Mouse (Mus musculus): ENCODE results near the gene Mat2b. TPM values are rescaled to one million over a fixed set of nuclear protein-coding genes. Genes with fewer than 3 reads are reported as not detected.

Gene Mat2b
- polyA plus RNA-seq, 1 experiment from 2014 or later, result 94.2 TPM

DNA sequence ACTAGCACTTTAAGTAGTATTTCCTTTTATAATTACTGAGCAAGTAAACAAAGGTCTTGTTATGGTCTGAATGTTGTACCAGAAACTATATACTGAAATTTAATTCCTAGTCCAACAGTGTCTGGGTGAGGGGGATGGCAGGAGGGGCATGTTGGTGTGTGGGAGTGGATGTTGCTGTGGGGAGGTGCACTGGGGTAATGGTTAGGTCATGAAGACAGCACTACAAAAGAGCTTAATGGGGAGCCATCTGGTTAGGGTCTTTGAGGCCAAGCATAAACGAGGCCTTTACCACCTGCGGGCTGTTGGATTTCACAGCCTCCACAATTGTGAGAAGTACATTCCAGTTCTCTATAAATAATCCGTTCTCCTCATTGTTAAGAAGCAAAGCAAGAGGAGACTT lies 11.7 kb downstream of the Mat2b start:
- no peak overlapping the region for H3K4me2 ChIP-seq
- no peak overlapping the region for H3K9ac ChIP-seq (ENCODE audit: low read depth, low read length)
- no peak overlapping the region for H3K4me3 ChIP-seq (ENCODE audit: low read depth, low read length)
- no peak overlapping the region for H3K27ac ChIP-seq (ENCODE audit: low read depth, low read length)
- H3K27me3 ChIP-seq (replicated peaks; ENCODE audit: control insufficient read depth, insufficient read depth, low read length), result no peaks in the 10 kb centered on the region
- no peaks in the 10 kb centered on the region for H3K9me3 ChIP-seq (ENCODE audit: control insufficient read depth, low read length)
- H3K36me3 ChIP-seq (ENCODE audit: control insufficient read depth, insufficient read depth, low read length), result peaks cover 37% of the 10 kb centered on the region
- H3K4me1 ChIP-seq (replicated peaks; ENCODE audit: control insufficient read depth, insufficient read depth, low read length), result no peaks in the 10 kb centered on the region
- WGBS, result 83% methylated on average over 3 of the region's 3 CpGs
- ATAC-seq (replicated peaks; ENCODE audit: low FRiP score) (no peak), DNase-seq (ENCODE audit: low spot score) (no peak)

DNA sequence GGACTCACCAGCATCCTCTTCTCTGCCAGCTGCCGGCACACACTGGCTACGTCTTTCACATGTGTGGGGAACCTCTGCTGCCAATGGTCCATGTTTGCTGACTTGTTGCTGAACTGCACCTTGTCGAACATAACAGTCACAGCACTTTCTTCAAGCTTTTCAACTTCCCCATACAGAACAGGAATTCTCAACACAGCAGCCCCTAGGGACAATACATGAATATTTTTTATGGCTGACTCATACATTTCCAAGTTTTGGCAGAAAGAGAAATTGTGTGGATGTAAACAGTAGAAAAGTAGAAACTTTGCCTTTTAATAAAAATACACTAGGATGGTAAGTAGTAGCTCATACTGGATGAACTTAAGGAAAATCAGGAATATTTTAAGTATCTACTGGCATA lies 12.5 kb downstream of the Mat2b start:
- ATAC-seq (replicated peaks; ENCODE audit: low FRiP score) (no peak), DNase-seq (ENCODE audit: low spot score) (no peak)
- WGBS, result 89% methylated on average over 3 of the region's 3 CpGs
- H3K36me3 ChIP-seq (ENCODE audit: control insufficient read depth, insufficient read depth, low read length), result peaks cover 45% of the 10 kb centered on the region
- no peak overlapping the region for H3K9ac ChIP-seq (ENCODE audit: low read depth, low read length)
- H3K27me3 ChIP-seq (replicated peaks; ENCODE audit: control insufficient read depth, insufficient read depth, low read length), result no peaks in the 10 kb centered on the region
- no peak overlapping the region for H3K4me3 ChIP-seq (ENCODE audit: low read depth, low read length)
- no peak overlapping the region for H3K4me2 ChIP-seq
- no peaks in the 10 kb centered on the region for H3K9me3 ChIP-seq (ENCODE audit: control insufficient read depth, low read length)
- H3K27ac ChIP-seq (ENCODE audit: low read depth, low read length), result no peak overlapping the region
- no peaks in the 10 kb centered on the region for H3K4me1 ChIP-seq (replicated peaks; ENCODE audit: control insufficient read depth, insufficient read depth, low read length)

DNA sequence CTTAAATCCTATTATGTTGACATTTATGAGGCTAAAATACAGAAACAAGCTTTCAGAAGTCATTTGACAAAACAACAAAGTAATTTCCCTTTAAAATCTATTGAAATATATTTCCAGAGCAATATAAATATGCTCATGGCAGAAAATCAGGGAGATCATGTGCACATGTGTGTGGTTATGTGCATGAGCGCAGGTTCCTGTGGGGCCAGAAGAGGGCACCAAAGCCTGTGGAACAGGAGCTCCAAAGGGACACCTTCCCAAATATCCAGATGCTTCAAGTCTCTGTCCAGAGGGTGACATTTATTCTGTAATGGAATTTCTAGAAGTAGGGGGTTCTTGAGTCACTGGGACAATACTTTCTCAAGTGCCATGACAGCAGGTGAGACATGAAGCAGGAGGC lies 17.8 kb downstream of the Mat2b start:
- Histone ChIP-seq H3K36me3 (ENCODE audit: control insufficient read depth, insufficient read depth, low read length) (peaks cover 33% of the 10 kb centered on the region), H3K27me3 (replicated peaks; ENCODE audit: control insufficient read depth, insufficient read depth, low read length) (no peaks in the 10 kb centered on the region), H3K9me3 (ENCODE audit: control insufficient read depth, low read length) (no peaks in the 10 kb centered on the region), H3K4me3 (ENCODE audit: low read depth, low read length) (no peak overlapping the region), H3K27ac (ENCODE audit: low read depth, low read length) (no peak overlapping the region), H3K4me1 (replicated peaks; ENCODE audit: control insufficient read depth, insufficient read depth, low read length) (no peaks in the 10 kb centered on the region), H3K9ac (ENCODE audit: low read depth, low read length) (no peak overlapping the region), H3K4me2 (no peak overlapping the region)
- ATAC-seq (replicated peaks; ENCODE audit: low FRiP score) (0 out of 2 replicates have a peak, but pooled peaks have one; percentile 36), DNase-seq (ENCODE audit: low spot score) (no peak)
- WGBS, result 94% methylated on average over 1 of the region's 1 CpGs

DNA sequence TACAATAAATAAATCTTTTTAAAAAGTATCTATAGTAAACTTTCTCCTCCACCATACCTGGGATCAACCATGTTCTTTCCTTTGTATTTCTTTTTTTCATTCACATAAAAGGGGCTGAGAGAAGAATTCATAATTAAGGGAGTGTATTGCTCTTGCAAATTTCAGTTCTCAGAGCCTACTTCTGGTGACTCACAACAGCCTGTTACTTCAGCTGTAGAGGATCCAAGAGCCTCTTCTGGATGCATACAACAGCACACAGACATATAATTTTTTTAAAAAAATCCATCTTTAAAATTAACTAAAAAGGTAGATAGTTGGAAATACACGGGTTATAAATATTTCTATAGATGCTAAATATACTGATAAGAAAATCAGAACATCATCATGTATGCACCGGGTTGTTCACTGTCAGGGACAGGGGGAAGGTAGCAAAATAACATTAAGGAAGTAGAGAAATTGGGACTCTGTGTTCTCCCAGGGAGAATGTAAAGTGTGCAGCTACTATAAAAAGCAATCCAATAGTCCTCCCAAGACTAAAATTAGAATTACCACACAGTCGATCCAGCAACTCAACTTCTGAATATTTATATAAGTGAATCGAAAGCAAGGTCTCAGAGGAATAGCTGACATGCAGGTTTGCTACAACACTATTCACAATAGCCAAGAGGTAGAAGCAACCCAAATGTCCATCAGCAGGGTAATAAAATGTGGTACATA lies 19.8 kb downstream of the Mat2b start:
- no peak overlapping the region for H3K4me2 ChIP-seq
- H3K36me3 ChIP-seq (ENCODE audit: control insufficient read depth, insufficient read depth, low read length), result peaks cover 26% of the 10 kb centered on the region
- ATAC-seq (replicated peaks; ENCODE audit: low FRiP score) (no peak), DNase-seq (ENCODE audit: low spot score) (no peak)
- no peak overlapping the region for H3K27ac ChIP-seq (ENCODE audit: low read depth, low read length)
- 71% methylated on average over 4 of the region's 4 CpGs for WGBS
- no peak overlapping the region for H3K4me3 ChIP-seq (ENCODE audit: low read depth, low read length)
- H3K4me1 ChIP-seq (replicated peaks; ENCODE audit: control insufficient read depth, insufficient read depth, low read length), result no peaks in the 10 kb centered on the region
- no peaks in the 10 kb centered on the region for H3K27me3 ChIP-seq (replicated peaks; ENCODE audit: control insufficient read depth, insufficient read depth, low read length)
- no peaks in the 10 kb centered on the region for H3K9me3 ChIP-seq (ENCODE audit: control insufficient read depth, low read length)
- H3K9ac ChIP-seq (ENCODE audit: low read depth, low read length), result no peak overlapping the region

DNA sequence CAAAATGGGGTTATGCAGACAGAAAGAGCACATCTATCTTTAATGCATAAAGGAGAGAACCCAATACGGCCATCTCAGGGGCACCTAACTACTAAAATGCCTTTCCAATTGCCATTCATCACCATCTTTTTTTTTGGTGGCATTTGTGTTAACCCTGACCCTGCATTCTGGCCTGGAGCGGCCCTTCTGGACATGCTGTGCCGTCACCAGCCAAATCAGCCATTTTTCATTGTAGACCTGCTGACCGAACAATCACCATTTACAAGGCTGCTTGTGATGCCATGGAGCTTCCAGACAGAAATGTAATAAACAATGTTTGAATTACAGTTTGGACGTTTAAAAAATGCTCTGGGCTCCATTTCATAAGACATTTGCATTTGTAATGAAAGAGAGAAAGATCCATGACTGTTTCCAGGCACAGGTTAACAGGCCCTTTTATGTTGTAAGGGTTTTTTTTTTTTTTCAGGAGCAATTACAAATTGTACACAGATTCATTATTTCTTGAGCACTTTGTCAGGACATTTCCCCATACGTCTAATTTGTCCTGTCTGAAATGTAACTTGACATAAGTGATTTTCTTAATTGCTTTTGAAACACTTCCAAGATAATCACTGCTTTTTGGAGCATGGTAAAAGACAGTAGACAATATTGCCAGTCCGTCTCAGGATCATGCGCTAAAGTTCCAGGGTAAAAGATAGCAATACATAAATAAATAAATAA lies 45.1 kb downstream of the Mat2b start:
- Histone ChIP-seq H3K36me3 (ENCODE audit: control insufficient read depth, insufficient read depth, low read length) (no peaks in the 10 kb centered on the region), H3K9ac (ENCODE audit: low read depth, low read length) (no peak overlapping the region), H3K4me1 (replicated peaks; ENCODE audit: control insufficient read depth, insufficient read depth, low read length) (no peaks in the 10 kb centered on the region), H3K4me2 (no peak overlapping the region), H3K27me3 (replicated peaks; ENCODE audit: control insufficient read depth, insufficient read depth, low read length) (no peaks in the 10 kb centered on the region), H3K27ac (ENCODE audit: low read depth, low read length) (no peak overlapping the region), H3K4me3 (ENCODE audit: low read depth, low read length) (no peak overlapping the region), H3K9me3 (ENCODE audit: control insufficient read depth, low read length) (0 out of 2 replicates have a peak, but pooled peaks cover 3% of the 10 kb centered on the region)
- WGBS, result 81% methylated on average over 8 of the region's 8 CpGs
- DNase-seq (ENCODE audit: low spot score) (no peak), ATAC-seq (replicated peaks; ENCODE audit: low FRiP score) (no peak)

DNA sequence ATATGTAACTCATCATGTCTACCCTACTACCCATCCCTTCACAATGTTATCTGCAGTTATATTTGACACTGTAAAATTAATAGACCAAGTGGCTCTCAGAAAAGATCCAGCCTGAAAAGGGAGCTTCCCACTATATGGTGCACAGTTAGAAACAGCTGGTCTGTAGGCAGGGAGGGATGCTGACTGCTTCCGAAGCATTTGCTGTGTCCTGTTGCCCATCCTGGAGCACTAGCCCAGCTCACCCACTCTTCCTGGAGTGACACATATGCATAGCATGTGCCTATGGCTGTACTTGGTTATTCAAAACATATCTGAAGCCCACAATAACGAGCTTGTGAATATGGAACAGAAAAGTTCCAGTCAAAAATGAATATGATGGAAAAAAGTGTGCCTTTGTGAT lies 47.8 kb downstream of the Mat2b start:
- H3K9ac ChIP-seq (ENCODE audit: low read depth, low read length), result no peak overlapping the region
- no peaks in the 10 kb centered on the region for H3K4me1 ChIP-seq (replicated peaks; ENCODE audit: control insufficient read depth, insufficient read depth, low read length)
- no peak for DNase-seq (ENCODE audit: low spot score)
- H3K4me2 ChIP-seq, result no peak overlapping the region
- H3K4me3 ChIP-seq (ENCODE audit: low read depth, low read length), result no peak overlapping the region
- H3K9me3 ChIP-seq (ENCODE audit: control insufficient read depth, low read length), result 0 out of 2 replicates have a peak, but pooled peaks cover 3% of the 10 kb centered on the region
- ATAC-seq (replicated peaks; ENCODE audit: low FRiP score), result no peak
- H3K27ac ChIP-seq (ENCODE audit: low read depth, low read length), result no peak overlapping the region
- 60% methylated on average over 2 of the region's 2 CpGs for WGBS
- no peaks in the 10 kb centered on the region for H3K27me3 ChIP-seq (replicated peaks; ENCODE audit: control insufficient read depth, insufficient read depth, low read length)
- no peaks in the 10 kb centered on the region for H3K36me3 ChIP-seq (ENCODE audit: control insufficient read depth, insufficient read depth, low read length)

Other genes starting within 250 kb of the Mat2b start
- 92.0 and 96.9 TPM in 2 replicates for gene Hmmr, start 38.2 kb upstream of the Mat2b start, polyA plus RNA-seq (2014; fragmentation: Nextera tagmentation; extraction: Ambion mirVana)
- 191 and 202 TPM in 2 replicates for gene Nudcd2, start 38.5 kb upstream of the Mat2b start, polyA plus RNA-seq (2014; fragmentation: Nextera tagmentation; extraction: Ambion mirVana)
- gene Ccng1, start 60.1 kb upstream of the Mat2b start, polyA plus RNA-seq (2014; fragmentation: Nextera tagmentation; extraction: Ambion mirVana), result 50.2 and 60.6 TPM in 2 replicates